Mouse (Mus musculus): ENCODE results near the gene Rbm43.

Gene Rbm43

DNA sequence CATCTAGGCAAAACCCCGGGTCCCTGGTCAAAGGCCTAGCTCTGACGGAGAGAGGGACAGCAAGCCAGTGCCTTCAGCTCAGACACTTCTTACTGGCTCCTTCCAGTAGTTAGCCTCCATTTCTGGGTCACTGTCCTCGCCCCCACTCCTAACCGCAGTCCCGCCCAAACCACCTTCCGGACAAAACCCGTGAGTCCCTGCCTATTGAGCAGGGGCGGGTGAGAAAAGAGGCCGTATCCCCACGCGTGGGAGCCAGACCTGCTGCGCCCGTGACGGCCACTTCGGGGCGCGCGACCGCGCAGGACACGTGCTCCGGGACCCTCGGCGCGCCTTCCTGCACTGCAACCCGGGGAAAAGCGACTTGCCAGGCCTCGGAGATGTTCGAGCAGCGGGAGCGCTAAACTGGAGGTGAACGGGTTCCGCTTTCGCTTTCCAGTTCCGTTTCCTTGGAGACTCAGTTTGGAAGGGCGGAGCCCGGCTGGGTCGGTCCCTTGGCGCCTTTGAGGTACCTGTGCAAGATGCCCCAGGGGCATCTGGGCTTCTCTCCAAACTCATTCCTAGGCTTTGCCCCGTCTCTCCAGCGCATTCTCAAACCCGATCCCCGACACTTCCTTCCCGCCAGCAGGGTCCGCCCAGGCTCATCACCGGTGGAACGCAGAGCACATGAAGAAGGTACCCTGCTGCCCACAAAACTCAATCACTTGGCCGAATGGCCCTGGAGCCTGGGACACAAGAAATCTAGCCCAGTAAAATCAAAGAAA is at the start of gene Rbm43:
Rbm43 (minus strand) TSS at position 590 of the 761 bp plus-strand sequence.
- DNase-seq: peak; percentile 86

DNA sequence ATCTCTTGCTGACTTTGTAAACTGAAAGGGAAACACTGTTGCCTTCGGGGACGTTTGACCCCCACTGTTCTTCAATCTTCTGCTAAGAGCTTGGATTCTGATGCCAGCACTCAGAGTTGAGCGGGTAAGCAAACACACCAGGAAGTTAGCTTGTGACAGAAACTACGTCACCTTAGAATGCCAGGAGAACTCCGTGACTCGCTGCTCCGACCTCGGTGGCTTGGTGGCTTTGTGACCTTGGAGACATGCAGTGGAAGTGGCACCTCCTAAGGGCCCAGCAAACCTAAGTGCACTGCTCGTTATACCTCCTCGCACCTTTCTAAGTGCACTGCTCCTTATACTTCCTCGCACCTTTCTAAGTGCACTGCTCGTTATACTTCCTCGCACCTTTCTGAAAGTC is 47.3 kb upstream of the Rbm43 start:
- DNase-seq: no peak

DNA sequence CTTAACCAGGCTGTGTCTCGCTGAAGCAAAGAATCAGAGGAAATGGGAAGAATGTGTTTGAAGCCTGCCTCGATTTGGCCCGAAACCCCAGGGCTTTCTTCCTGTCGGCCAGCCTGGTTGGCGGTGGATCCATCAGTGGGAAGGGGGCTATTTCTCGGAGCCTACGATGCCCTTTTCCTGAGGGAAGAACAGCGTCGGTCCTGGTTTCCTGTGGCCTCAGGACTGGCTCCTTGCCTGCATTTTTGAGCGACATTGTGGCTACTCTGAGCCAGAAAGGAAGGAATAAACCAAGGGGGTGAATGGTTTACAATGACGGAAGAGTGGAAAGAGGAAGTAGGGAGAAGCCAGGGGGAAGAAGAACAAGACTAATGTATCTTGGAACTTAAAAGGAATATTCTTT is 46.7 kb upstream of the Rbm43 start:
- peak; percentile 29 to 38 for DNase-seq

DNA sequence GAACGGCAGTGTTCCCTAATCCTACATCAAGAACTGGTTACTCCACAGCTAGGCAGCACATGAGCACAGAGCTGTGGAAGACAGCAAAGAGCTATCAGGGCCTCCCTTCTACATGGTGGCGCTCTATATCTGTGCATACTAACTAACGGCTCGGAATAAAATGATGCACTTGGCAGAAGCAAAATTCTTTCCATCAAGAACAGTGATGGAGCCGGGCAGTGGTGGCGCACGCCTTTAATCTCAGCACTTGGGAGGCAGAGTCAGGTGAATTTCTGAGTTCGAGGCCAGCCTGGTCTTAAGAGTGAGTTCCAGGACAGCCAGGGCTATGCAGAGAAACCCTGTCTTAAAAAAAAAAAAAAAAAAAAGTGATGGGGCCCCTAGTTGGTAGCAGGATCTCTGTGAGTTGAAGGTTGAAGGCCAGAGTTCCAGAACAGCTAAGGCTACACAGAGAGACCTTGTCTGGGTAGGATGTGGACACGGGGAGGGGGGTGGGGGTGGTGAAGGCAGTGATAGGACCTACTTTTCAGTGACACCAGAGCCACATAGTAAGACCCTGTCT is 38.5 kb upstream of the Rbm43 start, which contains the start of gene Nmi:
Nmi (minus strand) TSS at position 85 of the 559 bp plus-strand sequence.
- DNase-seq: peak; percentile 23 to 31

DNA sequence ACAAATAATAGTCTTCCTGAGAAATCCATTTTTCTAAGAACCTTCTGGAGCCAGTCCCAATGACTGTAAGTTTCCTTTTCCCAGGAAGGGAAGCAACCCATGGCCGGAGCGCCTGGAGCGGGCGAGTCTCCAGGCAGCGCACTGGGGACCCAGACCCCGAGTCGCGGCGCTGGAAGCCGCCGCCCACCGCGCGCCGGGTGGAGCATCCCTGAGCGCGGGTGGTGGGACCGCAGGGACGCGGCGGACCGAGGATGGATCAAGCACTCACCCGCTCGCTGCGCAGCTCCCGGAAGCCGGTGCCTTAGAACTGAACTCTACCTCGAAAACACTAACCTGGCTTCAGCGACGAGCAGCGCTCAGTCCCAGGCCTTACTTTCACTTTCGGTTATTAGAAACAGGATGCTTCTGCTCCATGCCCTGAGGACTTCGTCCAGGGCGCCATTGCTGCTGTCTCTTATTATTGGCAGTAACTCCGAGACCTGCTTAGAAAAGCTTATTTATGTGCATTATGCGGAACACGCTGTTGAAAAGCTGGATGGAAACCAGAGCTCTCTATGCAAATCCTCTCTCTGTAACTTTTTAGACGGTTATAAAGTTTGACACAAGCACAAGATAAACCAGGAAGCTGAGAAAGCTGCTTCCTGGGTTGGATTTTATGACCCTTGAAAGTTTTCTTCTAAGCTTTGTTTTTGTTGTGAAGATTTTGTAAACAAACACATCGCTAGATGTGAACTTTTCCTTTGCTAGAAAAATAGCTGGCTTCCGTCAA is 37.9 kb upstream of the Rbm43 start:
- peak; percentile 63 to 64 for DNase-seq

DNA sequence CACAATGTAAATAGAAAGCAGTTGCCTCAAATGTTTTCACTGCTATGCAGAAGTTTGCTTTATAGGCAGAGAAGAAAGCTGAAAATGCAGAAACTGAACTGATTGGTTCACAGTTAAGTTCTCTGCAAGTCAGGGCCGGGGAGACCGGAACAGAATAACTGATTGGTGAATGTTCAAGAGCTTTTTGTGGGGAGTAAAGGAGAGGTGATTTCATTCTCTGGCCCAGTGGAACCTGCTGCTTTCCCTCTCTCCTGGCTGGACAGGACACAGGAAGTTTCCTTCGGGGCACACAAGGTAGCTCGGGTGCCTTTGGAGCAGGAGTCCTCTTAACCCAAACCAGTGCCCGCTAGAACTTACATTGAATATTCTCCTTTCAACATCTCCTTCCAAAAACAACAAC is 37.2 kb upstream of the Rbm43 start:
- DNase-seq: peak; percentile 25 to 33

DNA sequence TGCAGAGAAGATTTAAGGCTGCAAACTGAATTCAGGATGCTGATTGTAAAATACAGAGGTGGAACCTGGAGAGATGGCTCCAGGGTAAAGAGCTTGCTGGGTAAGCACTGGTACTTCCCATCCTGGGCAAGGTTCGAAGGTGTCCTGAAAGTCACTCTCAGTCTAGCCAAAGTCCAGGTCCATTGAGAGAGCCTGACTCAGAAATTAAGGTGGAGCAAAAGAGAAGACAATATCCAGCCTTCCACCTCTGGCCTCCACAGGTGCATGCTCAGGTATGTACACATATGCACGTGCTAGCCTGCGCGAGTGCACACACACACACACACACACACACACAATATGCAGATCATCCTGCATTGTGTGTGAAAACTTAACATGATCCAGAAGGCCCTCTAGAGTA is 35.9 kb upstream of the Rbm43 start:
- DNase-seq: no peak

DNA sequence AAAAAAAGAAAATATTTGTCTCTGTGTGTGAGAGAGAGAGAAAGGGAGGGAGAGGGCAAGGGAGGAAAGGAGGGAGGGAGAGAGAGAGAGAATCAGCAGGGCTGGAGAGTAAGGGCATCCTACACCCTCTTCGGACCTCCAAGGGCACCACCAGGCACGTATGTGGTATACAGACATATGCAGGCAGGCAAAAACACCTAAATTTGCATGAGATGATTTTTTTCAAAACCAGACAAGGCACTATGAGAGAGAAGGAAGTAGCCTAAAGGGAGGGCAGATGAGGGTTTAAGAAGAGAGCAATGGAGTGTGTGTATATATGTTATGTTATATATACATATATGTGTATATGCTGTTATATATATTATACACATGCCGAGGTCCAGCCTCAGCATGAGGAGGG is 32.3 kb upstream of the Rbm43 start:
- DNase-seq: no peak

DNA sequence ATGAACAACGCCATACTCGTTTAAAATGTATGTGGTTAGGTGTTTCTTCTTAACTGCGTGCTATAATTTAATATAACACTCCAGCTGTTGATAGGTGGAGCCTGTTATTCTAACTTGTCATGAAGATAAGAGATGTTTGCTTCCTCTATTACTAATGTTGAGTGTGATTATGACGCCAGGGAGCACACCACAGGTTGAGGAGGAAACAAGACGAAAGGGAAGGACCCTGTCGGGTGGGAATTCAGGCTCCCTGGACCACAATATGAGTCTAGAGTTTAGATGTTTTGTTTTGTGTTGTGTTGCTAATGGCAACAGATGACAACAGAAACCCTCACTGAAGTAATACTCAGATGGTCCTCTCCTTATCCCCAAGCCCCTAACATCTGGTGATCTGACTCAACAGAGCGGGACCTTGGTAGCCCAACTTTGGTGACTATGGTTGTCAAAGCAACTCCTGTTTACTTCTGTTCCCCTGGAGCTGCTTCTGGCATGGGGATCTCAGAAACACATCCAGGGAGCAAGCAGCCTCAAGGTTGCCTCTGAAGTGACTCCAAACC is 18.8 kb upstream of the Rbm43 start:
- no peak for DNase-seq

DNA sequence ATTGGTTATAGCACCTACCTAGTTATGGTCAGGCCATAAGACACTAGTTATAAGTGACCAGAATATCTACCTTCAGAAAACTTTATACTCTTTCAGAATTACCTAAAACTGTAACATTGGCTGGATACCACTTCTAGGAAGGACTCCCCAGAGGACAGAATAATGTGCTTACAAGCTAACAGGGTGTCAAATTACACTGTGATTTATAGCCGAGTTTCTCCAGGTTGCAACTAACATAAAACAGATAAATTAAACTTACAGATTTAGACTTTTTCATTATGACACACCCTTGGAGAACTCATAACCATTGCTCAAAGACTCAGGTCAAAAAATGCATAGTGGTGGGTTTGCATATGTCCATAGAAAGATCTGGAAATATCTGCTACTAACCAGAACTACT is 15.9 kb upstream of the Rbm43 start:
- no peak for DNase-seq

DNA sequence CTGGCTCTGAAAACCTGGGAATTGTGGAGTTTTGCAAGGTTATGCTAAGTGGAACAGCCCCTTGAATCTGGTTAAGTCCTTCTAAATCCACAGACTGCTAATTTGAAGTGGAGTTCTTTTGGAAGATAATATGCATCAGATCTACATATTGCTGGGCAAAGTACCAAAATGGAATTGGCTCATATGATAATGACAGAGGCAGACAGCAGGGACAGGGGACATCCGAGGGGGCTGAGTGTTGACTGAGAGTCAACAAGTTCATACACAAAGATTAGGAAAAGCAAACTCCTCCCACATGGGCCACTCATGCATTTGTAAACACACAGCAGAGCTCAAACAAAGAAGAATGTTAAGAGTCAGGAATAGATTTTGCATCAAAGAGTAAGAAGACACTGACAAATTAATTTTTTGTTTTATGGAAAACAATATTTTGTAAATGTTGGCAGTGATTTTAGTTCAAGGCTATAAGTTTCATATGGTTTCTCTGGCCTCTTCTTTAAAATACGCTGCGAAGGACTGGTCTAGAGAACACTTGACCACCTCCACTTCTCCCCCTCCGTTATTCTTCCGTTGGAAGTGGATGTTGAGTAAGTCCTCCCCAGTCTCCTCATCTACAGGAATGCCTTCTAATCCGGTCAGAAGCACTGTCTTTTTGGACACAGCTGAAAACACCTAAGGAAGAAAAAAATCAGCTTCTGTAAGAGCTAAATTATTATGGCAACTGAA is 13.3 kb upstream of the Rbm43 start:
- no peak for DNase-seq

DNA sequence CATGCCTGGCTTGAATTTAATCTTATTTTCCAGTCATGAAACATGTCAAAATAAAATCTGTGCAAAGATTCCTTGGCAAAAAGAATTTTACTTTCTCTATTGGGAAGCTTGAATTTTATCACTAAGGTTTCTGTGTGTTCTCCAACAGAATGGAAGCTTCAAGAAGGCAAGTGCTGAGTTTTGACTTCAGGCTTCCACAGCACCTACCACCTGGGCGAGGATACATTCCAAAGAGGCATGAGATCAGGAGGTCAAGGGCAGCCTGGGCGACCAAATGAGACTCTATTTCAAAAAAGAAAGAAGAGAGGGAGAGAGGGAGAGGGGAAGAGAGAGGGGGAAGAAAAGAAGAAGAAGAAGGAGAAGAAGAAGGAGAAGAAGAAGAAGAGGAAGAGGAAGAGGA is 10.8 kb upstream of the Rbm43 start:
- no peak for DNase-seq

DNA sequence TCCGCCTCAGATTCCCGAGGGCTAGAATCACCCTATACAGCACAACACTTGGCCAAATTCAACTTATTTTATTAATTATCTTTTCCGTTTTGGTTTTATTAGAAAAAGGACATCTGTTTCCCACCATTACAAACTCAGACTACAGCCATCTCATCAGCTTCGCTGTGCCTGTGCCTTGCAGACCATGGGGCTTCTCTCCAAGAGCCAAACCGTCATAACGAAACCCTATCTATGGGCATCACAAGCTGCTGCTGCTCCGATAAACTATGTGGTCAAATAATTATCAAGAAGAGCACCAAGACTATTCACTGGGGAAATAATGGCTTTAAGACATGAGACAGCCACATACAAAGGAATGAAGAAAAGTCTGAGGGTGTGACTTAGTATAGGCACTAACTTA is 6.9 kb upstream of the Rbm43 start:
- no peak for DNase-seq

DNA sequence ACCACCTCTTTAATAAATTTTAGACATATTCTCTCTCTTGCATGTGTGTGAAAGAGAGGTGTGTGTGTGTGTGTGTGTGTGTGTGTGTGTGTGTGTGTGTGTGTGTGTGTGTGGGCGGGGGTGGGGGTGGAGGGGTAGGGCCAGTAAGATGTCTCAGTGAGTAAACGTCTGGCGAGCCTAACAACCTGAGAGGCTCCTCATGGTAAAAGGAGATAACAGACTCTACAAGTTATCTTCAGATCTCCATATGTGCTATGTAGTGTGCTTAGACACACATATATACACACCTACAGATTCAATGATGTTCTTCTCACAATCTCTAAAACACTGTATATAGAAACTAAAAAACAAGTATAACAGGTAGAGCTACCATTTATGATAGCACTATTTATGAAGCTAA is 3.8 kb upstream of the Rbm43 start:
- no peak for DNase-seq

DNA sequence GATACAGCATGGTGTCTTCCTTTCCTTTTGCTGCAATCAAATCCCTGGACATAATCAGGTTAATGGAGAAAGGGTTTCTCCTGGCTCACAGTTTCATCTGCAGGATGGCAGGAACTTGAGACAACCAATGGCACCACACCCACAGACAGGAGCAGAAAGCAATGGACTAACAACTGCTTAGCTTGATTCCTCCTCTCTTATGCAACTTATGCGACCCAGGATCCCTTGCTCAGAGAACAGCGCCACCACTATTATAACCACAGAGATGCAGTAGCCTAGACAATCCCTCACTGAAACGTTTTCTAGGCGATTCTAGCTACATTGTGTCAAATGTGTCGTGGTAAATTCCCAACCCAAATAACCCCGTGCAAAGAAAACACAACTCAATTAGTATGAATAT is 2.0 kb upstream of the Rbm43 start:
- DNase-seq: no peak

DNA sequence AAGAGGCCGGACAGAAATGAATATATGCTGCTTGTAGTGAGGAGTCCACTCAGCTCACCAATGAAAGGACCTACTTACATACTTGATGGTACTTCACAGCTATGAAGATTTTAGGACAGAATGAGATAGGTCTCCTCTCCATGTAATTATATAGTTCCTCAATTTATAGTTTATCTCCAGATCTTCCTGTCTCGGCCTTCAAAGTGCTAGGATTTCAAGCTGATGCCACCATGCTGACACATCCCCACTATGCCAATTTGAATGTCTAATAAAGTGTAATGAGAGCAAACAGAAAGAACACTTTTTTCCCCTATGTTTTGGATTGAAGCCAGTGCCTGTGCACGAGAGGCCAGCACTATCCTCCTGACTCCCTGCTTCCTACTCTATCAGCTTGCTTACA is 1.6 kb upstream of the Rbm43 start:
- no peak for DNase-seq

DNA sequence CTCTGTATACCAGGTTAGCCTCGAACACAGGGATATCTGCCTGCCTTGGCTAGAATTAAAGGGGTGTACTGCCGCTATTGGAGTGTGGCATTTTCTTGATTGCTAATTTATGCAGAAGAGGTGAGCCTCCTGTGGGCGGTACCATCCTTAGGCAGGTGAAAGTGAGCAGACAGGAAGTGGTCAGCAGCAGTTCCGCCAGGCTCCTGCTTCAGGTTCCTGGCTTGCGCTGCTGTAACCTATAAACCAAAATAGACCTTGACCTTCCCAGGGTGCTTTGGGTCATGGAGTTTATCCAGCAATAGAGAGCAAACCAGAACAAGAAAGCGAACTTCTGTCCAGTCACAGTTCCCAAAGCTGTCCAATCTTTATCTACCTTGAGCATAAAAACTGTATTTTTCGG is 958 bp upstream of the Rbm43 start:
- DNase-seq: no peak

DNA sequence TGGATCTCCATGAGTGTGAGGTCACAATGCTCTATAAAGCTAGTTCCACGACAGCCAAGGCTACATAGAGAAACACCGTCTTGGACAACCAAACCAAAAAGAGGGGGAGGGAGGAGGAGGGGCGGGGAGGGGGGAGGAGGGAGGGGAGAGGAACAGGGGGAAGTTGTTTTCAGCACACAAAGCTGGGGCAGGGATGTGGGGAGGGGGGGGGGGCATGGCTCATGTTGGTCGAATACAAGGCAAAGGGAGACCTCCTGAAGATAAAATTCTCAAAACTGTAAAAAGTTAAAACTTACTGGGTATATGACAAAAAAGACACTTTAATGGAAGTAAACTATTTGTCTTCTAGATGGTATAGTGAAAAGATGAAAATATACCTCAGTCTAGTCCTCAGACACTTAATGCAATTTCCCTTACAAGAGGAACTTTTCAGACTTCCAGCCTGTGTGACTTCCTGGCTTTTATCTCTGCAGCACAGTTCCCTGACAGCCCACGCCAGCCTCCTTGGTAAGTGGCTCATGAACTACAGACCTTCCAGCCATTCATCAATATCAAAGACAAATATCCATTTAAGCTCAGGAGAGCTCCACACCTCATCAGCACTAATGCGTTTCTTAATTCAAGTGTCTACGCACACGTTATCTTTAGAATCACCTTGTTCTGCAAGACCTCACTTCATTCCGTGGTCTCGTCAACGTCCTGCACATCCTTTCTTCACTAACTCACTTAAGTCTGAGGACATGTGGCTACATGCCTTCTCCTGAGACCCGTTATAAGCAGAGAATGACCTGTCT is 1.4 kb downstream of the Rbm43 start:
- peak in 1 of 2 experiments; percentile 21 for DNase-seq

DNA sequence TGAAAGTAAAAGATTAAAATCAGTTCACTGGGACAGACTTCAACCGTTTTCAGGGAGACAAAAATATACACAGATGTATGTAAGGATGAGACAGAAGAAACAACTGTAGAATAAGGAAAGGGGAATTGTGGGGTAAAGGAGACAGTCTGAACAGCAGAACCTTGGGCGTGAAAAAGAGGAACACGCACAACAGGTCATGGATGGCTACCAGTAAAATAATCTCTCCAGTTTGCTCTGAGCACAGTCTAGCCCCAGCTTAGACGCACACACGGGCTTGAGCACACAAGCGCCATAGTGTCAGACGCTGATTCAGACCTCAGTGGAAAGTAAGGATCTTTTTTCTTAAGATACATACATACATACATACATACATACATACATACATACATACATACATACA is 3.7 kb downstream of the Rbm43 start:
- DNase-seq: no peak

DNA sequence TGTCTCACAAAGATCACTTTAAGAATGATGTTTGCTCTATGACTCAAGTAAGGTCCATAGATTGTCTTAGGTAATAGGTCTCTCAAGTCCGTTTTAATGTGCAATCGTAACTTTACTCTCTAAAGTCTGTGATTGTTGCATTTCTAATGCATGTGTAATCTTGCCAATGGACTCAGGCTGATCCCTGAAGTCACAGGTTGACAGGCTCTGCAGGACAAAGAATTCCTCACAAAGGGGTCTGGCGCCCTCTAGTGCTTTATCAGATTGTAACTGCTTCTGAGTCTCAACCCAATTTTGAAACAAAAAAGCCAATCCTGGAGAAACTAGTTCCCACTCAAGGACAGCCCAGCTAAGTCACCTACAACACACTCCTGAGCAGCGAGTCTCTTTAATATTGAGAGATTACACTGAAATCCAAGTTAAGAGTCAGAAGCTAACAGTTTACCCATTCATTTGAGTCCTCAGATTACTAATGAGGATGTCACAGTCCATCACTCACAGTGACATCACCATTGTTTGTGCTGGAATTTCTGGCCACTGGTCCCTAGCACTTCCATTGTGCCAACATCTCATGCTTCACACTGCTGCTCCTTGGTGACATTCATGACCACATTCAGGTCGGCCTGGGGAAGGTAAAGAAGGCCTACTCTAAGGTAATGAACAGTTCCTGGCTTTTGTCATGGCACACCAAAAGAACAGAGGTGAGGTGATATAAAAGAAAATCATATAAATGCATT is 19.9 kb downstream of the Rbm43 start:
- DNase-seq: peak; percentile 75 to 86

DNA sequence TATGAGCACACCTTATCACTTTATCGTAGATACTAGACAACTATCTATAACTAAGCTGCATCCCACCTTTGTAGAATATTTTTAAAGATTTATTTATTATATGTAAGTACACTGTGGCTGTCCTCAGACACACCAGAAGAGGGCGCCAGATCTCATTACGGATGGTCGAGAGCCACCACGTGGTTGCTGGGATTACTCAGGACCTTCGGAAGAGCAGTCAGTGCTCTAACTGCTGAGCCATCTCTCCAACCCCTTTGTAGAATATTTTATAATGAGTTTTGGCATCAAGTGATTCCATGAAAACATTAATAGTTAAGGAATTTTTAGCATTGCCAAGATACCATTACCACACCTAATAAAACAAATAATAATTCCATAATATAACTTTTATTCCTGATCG is 20.4 kb downstream of the Rbm43 start:
- DNase-seq: no peak

Measured in cerebellum, postnatal 25 days (tissue).